Mouse (Mus musculus) heart, postnatal 4 days (tissue): ENCODE measurements around the gene Utp6. TPM values are rescaled to one million over a fixed set of nuclear protein-coding genes. Genes with fewer than 3 reads are reported as not detected.
"Not testable (repeated sequence)": the region's sequence is repeated elsewhere in the genome, so short reads cannot be mapped to it uniquely, and the experiment has no call there.

Experiments
- DNase-seq: peaks from one replicate; pipeline ENCODE4 v3.0.0; 2021
- total RNA-seq, 2 experiments: library from RNA; stranded (reverse); gene quantifications; 2 replicates each; pipeline ENCODE4 v1.2.3; 2021

Utp6 gene
- 10 to 100 TPM; 29.4 to 29.5 TPM for total RNA-seq

- DNase-seq: peak; percentile 100
Measured at GRCm38 (mm10) chr11:79962125-79962876, at the start of gene Utp6. Gene Utp6, minus strand, starts transcription at chr11:79962390.

- DNase-seq: no peak
Measured at GRCm38 (mm10) chr11:79994271-79994988, 32.2 kb upstream of the Utp6 start.

GRCm38 (mm10) chr11:79993356-79994270, 31.4 kb upstream of the Utp6 start:
- peak; percentile 8 for DNase-seq

GRCm38 (mm10) chr11:79992592-79993355, 30.6 kb upstream of the Utp6 start, which contains the start of gene Suz12:
Gene Suz12, plus strand, starts transcription at chr11:79993106.
- peak; percentile 96 for DNase-seq

- no peak for DNase-seq
Measured at GRCm38 (mm10) chr11:79992035-79992591, 29.9 kb upstream of the Utp6 start.

- DNase-seq: no peak
Measured at GRCm38 (mm10) chr11:79991600-79991999, 29.4 kb upstream of the Utp6 start.

GRCm38 (mm10) chr11:79990120-79990519, 27.9 kb upstream of the Utp6 start:
- no peak for DNase-seq

GRCm38 (mm10) chr11:79987896-79988295, 25.7 kb upstream of the Utp6 start:
- DNase-seq: no peak

- no peak for DNase-seq
Measured at GRCm38 (mm10) chr11:79986886-79987285, 24.7 kb upstream of the Utp6 start.

- not testable (repeated sequence) for DNase-seq
Measured at GRCm38 (mm10) chr11:79977747-79978146, 15.6 kb upstream of the Utp6 start.

GRCm38 (mm10) chr11:79977061-79977460, 14.9 kb upstream of the Utp6 start:
- DNase-seq: not testable (repeated sequence)

- DNase-seq: not testable (repeated sequence)
Measured at GRCm38 (mm10) chr11:79976645-79977044, 14.5 kb upstream of the Utp6 start.

GRCm38 (mm10) chr11:79976222-79976621, 14.0 kb upstream of the Utp6 start:
- DNase-seq: no peak

- DNase-seq: no peak
Measured at GRCm38 (mm10) chr11:79975377-79975776, 13.2 kb upstream of the Utp6 start.

- DNase-seq: peak; percentile 34
Measured at GRCm38 (mm10) chr11:79973626-79974476, 11.7 kb upstream of the Utp6 start.

GRCm38 (mm10) chr11:79973133-79973532, 10.9 kb upstream of the Utp6 start:
- no peak for DNase-seq

- no peak for DNase-seq
Measured at GRCm38 (mm10) chr11:79967752-79968151, 5.6 kb upstream of the Utp6 start.

- DNase-seq: peak; percentile 47
Measured at GRCm38 (mm10) chr11:79965896-79966295, 3.7 kb upstream of the Utp6 start.

- DNase-seq: no peak
Measured at GRCm38 (mm10) chr11:79963212-79963974, 1.2 kb upstream of the Utp6 start.

- no peak for DNase-seq
Measured at GRCm38 (mm10) chr11:79962877-79963183, 640 bp upstream of the Utp6 start.
